In the genomic region with DNA sequence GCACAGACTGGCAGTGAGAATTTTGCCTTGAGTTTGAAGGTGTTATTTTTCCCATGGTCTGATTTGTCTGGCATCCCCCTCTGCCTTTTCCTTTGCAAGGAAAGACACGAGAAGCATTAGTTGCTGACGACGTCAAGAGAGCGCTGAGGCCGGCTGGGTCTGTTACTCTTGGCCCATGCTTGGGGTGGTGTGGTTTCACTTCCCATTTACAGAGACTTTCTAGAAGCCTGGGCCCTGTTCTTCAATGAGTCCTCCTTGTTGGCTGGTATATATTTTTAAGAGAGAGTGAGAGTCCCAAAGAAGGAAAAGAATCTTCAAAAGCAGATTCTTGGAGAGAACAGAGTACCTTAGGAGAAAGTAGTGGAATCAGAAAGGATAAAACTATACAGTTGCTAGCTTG, we compare ENCODE assay signal across 27 mouse cellular contexts.
DNase-seq lines count a peak whose midpoint lies in the region; ATAC-seq lines count a peak whose summit lies in the region.
"Had no signal": no experiment of that assay in that cellular context is flagged by ENCODE, and none has a peak within 500 bp of the region (broad histone marks: within the 10 kb centered on the region; RNA-seq: fewer than 3 reads in every experiment).

No protein-coding gene starts in this region.

- WGBS in hindbrain, embryonic 13.5 days = 95% methylated on average over 5 of the region's 5 CpGs
- WGBS in intestine, embryonic 16.5 days = 91% methylated on average over 5 of the region's 5 CpGs

- H3K9ac ChIP-seq in hindbrain, embryonic 13.5 days = no peak overlapping the region
- no peak overlapping the region for H3K9ac ChIP-seq in intestine, embryonic 16.5 days (ENCODE audit: low read depth, low read length)
- H3K9ac ChIP-seq: embryonic facial prominence, embryonic 15.5 days; forebrain, embryonic 12.5 days; heart, embryonic 12.5 days; heart, embryonic 15.5 days; hindbrain, embryonic 14.5 days had no signal

- H3K4me3 ChIP-seq in hindbrain, embryonic 13.5 days = no peak overlapping the region
- no peak overlapping the region for H3K4me3 ChIP-seq in intestine, embryonic 16.5 days (ENCODE audit: low read length)
- H3K4me3 ChIP-seq: embryonic facial prominence, embryonic 15.5 days; forebrain, embryonic 12.5 days; heart, embryonic 12.5 days; heart, embryonic 15.5 days; hindbrain, embryonic 10.5 days had no signal

- H3K27me3 ChIP-seq in hindbrain, embryonic 13.5 days = no peaks in the 10 kb centered on the region
- no peaks in the 10 kb centered on the region for H3K27me3 ChIP-seq in intestine, embryonic 16.5 days (replicated peaks; ENCODE audit: control insufficient read depth, insufficient read depth, low read length)
- H3K27me3 ChIP-seq: embryonic facial prominence, embryonic 15.5 days; forebrain, embryonic 12.5 days; heart, embryonic 12.5 days; heart, embryonic 15.5 days had no signal

- no peak overlapping the region for H3K4me2 ChIP-seq in hindbrain, embryonic 13.5 days
- H3K4me2 ChIP-seq in intestine, embryonic 16.5 days (ENCODE audit: low read depth, low read length) = no peak overlapping the region
- H3K4me2 ChIP-seq: embryonic facial prominence, embryonic 15.5 days; forebrain, embryonic 12.5 days; heart, embryonic 12.5 days; heart, embryonic 15.5 days; hindbrain, embryonic 14.5 days had no signal

- ATAC-seq in megakaryocyte progenitor cell, adult 5-6 weeks (replicated peaks; ENCODE audit: poor library complexity) = peak; percentile 76
- no peak for ATAC-seq in hindbrain, embryonic 13.5 days (ENCODE audit: low FRiP score)
- no peak for ATAC-seq in intestine, embryonic 16.5 days
- ATAC-seq: forebrain, embryonic 16.5 days; hindbrain, postnatal 0 days; inflammation-experienced regulatory T-cells, adult 6 months; intestine, postnatal 0 days had no signal

- no peak overlapping the region for H3K27ac ChIP-seq in hindbrain, embryonic 13.5 days
- no peak overlapping the region for H3K27ac ChIP-seq in intestine, embryonic 16.5 days (ENCODE audit: low read length)
- H3K27ac ChIP-seq: embryonic facial prominence, embryonic 15.5 days; forebrain, embryonic 12.5 days; heart, embryonic 15.5 days; hindbrain, embryonic 10.5 days; hindbrain, embryonic 14.5 days; hindbrain, postnatal 0 days had no signal

- no peaks in the 10 kb centered on the region for H3K36me3 ChIP-seq in hindbrain, embryonic 13.5 days
- no peaks in the 10 kb centered on the region for H3K36me3 ChIP-seq in intestine, embryonic 16.5 days (ENCODE audit: control insufficient read depth, insufficient read depth, low read length)
- H3K36me3 ChIP-seq: embryonic facial prominence, embryonic 15.5 days; forebrain, embryonic 12.5 days; heart, embryonic 12.5 days; heart, embryonic 15.5 days; hindbrain, embryonic 10.5 days had no signal

- DNase-seq in A20 (ENCODE audit: low read depth, low spot score) = peak; percentile 7
- peak; percentile 25 to 27 for DNase-seq in B cell, adult 2 months
- DNase-seq in fibroblast of lung, adult 2 months (ENCODE audit: low read depth) = peak; percentile 46
- no peak for DNase-seq in neural tube, embryonic 10.5 days (ENCODE audit: extremely low spot score, low spot score)
- DNase-seq: adrenal gland, adult 8-10 months; adrenal gland, postnatal 25 days; cerebellum, adult 11-12 months; cerebellum, adult 8-10 months; cerebellum, postnatal 10 days; embryo, embryonic 11 days; gastrocnemius, postnatal 14 days; heart, postnatal 10 days; heart, postnatal 36 days; kidney, adult 2 months had no signal

- no peaks in the 10 kb centered on the region for H3K4me1 ChIP-seq in hindbrain, embryonic 13.5 days (replicated peaks)
- H3K4me1 ChIP-seq in intestine, embryonic 16.5 days (ENCODE audit: control insufficient read depth, insufficient read depth, low read length) = no peaks in the 10 kb centered on the region
- H3K4me1 ChIP-seq: heart, embryonic 12.5 days; heart, embryonic 15.5 days had no signal

- no peaks in the 10 kb centered on the region for H3K9me3 ChIP-seq in hindbrain, embryonic 13.5 days
- no peaks in the 10 kb centered on the region for H3K9me3 ChIP-seq in intestine, embryonic 16.5 days (ENCODE audit: control insufficient read depth, low read length)
- H3K9me3 ChIP-seq: embryonic facial prominence, embryonic 15.5 days; forebrain, embryonic 12.5 days; heart, embryonic 12.5 days; heart, embryonic 15.5 days; hindbrain, embryonic 10.5 days had no signal
